Mouse (Mus musculus): Measurements from ENCODE around the gene Nr1d1.

Gene Nr1d1

GRCm38 (mm10) chr11:98774582-98775347 lies at the start of gene Nr1d1:
TSS of gene Nr1d1 (minus strand) at chr11:98775333.
- CTCF ChIA-PET: interaction anchor here (0.5 to 3.8 kb wide), 17 partner anchors 8 to 185 kb away, joined by 3 to 66 read pairs (median 5); no protein-coding TSS in a partner anchor
- POLR2A ChIA-PET: interaction anchor here in 3 of 4 experiments (0.8 to 7.4 kb wide), 51 partner anchors 8 to 455 kb away, joined by 3 to 76 read pairs (median 7); partner anchors contain the start of genes Ormdl3 (in 3 of the 3), Msl1 (in 2 of the 3), Psmd3 (in 2 of the 3) and Thra (in 2 of the 3)

DNA sequence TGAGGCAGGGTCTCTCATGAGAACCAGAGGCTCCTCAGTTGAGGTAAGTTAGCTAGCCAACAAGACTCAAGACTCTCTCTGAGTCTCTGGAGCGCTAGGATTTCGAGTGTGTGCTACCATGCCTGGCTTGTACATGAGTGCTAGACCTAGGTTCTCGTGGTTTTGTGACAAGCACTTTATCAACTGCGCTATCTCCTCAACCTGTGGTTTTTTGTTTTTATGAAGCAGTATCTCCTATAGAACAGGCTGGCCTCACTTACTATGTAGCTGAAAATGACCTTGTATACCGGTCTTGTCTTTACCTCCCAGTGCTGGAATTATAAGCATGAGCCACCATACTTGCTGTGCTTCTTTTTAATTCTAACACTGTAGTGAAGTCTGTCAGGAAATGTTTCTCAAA lies 45.8 kb upstream of the Nr1d1 start:
- POLR2A ChIA-PET: interaction anchor here in 2 of 4 experiments (1.2 to 2.6 kb wide), 6 partner anchors 8 to 25 kb away, joined by 4 to 9 read pairs (median 4); partner anchors contain the start of gene Msl1 (in 1 of the 2)
- CTCF ChIA-PET: interaction anchor here in 1 of 4 experiments (1.2 kb wide), 1 partner anchor 9 kb away, joined by 6 read pairs; no protein-coding TSS in a partner anchor

GRCm38 (mm10) chr11:98816706-98817239 lies 41.6 kb upstream of the Nr1d1 start:
- ChIA-PET POLR2A (interaction anchor here in 1 of 4 experiments (1.3 to 1.5 kb wide), 2 partner anchors 30 to 49 kb away, joined by 3 read pairs; no protein-coding TSS in a partner anchor), CTCF (interaction anchor here in 2 of 4 experiments (0.6 to 0.8 kb wide), 2 partner anchors 13 to 106 kb away, joined by 5 to 7 read pairs; no protein-coding TSS in a partner anchor)

DNA sequence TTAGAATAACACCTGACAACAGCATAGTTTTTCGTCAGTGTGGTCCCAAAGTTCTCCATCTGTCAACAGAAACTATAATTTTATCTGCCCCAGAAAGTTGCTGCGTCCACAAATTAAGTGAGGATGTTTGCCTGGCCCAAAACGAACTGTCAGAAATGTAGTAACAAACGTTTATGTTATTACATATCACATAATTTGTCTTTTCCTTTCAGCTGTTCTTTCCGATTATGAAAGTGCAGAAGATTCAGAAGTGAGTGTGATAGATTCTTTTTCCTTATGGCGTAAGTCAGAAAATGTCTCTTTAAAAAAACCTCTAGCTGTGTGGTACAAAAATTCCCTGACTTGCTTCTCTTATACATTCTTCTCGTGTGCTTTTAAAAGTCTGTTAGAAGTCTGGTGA lies 35.6 kb upstream of the Nr1d1 start:
- ChIA-PET POLR2A (interaction anchor here in 3 of 4 experiments (0.6 to 4.1 kb wide), 26 partner anchors 9 to 1510 kb away, joined by 3 to 82 read pairs (median 7); partner anchors contain the start of genes Msl1 (in 2 of the 3), Nr1d1 (in 1 of the 3) and Thra (in 1 of the 3)), CTCF (interaction anchor here in 2 of 4 experiments (1.0 to 2.2 kb wide), 5 partner anchors 19 to 69 kb away, joined by 3 to 14 read pairs (median 6); no protein-coding TSS in a partner anchor)

DNA sequence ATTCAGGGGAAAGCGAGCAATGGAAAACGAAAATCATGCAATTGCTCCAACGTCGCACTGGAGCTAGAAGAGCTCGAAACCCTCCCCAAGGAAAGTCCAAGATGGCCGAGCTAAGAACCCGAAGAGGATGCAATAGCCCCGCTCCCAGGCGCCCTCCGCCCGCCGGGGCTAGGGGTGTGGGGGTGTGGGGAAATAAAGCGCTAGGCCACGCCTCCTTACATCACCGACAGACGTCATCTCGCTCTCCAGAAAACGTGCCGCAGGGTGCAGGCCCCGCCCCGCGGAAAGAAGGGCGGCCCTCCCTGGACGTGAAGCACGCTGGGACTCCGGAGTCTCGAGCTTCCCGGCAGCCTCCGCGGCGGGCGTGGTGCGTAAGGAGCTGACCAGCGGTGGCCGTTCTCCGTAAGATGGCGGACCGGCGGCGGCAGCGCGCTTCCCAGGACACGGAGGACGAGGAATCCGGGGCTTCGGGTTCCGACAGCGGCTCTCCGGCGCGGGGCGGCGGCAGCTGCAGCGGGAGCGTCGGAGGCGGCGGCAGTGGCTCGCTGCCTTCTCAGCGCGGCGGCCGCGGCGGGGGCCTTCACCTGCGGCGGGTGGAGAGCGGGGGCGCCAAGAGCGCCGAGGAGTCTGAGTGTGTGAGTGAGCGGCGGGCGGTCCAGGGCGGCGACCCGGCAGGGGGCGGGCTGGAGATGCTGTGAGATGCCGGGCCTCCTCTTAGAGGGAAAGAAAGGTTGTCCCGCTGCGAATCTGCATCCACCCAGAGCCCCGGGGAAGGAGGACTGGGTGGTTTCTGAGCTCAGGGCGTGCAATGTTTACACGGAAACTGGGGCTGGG lies 34.5 kb upstream of the Nr1d1 start:
- ChIA-PET CTCF (interaction anchor here (0.6 to 2.2 kb wide), 16 partner anchors 12 to 129 kb away, joined by 3 to 14 read pairs (median 4); partner anchors contain the start of gene Msl1 (in 1 of the 4)), POLR2A (interaction anchor here (0.6 to 4.1 kb wide), 77 partner anchors 8 to 1511 kb away, joined by 3 to 82 read pairs (median 4); partner anchors contain the start of genes Msl1 (in 4 of the 4), Nr1d1 (in 2 of the 4), Top2a (in 2 of the 4) and Cdc6 (in 1 of the 4))

DNA sequence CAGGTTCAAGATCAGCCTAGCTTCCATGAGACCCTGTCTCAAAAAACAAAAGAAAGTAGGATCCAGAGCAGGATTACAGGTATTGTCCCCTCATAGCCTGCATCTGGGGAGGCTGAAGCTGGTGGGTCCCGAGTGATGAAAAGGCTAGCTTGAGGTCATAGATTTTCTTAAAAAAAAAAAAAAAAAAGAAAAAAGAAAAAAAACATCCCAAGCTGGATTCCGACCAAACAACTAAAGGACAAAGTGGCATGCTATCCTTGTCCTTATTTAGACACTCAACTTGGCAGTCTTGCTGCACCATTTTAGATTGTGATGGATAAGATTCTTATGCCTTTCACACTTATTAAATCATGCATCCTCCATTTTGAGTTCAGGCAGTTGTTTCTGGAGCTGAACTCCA lies 33.3 kb upstream of the Nr1d1 start:
- POLR2A ChIA-PET: interaction anchor here (0.6 to 4.1 kb wide), 30 partner anchors 11 to 495 kb away, joined by 3 to 82 read pairs (median 5); partner anchors contain the start of genes Msl1 (in 3 of the 4), Top2a (in 2 of the 4), Cdc6 (in 1 of the 4) and Nr1d1 (in 1 of the 4)
- CTCF ChIA-PET: interaction anchor here in 3 of 4 experiments (0.6 to 2.2 kb wide), 6 partner anchors 12 to 163 kb away, joined by 3 to 14 read pairs (median 6); no protein-coding TSS in a partner anchor

DNA sequence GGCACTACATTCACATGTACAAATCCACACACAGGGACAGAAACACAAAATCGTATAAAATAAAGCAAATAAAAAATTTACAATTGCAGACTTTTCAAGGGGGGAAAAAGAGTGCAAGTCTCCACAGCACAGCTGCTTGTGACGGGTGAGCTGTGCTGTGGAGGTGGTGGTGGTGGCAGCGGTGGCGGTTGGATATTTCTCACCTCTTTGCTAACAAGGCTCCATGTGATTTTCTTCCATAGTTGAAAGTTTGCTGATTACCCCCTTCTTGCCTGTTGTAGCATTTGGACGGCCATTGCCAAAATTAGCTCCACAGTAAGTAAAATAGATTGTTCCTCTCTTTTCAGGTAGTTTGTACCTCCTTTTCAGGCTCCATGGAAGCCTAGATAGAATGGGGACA lies 29.5 kb upstream of the Nr1d1 start, which contains the start of gene Casc3:
Gene Casc3, plus strand, starts transcription at position 301 of the 400 bp plus-strand sequence.
- CTCF ChIA-PET: interaction anchor here in 1 of 4 experiments (1.6 kb wide), 1 partner anchor 16 kb away, joined by 5 read pairs; no protein-coding TSS in a partner anchor
- POLR2A ChIA-PET: interaction anchor here (0.5 to 2.4 kb wide), 10 partner anchors 8 to 683 kb away, joined by 3 to 18 read pairs (median 3); partner anchors contain the start of gene Msl1 (in 2 of the 4)

- CTCF ChIA-PET: interaction anchor here in 2 of 4 experiments (0.5 to 1.9 kb wide), 4 partner anchors 10 to 318 kb away, joined by 3 to 7 read pairs (median 6); no protein-coding TSS in a partner anchor
- POLR2A ChIA-PET: interaction anchor here in 3 of 4 experiments (0.6 to 6.3 kb wide), 10 partner anchors 10 to 96 kb away, joined by 3 to 82 read pairs (median 4); partner anchors contain the start of gene Nr1d1 (in 1 of the 3)
Measured at GRCm38 (mm10) chr11:98797909-98798308, 22.8 kb upstream of the Nr1d1 start.

DNA sequence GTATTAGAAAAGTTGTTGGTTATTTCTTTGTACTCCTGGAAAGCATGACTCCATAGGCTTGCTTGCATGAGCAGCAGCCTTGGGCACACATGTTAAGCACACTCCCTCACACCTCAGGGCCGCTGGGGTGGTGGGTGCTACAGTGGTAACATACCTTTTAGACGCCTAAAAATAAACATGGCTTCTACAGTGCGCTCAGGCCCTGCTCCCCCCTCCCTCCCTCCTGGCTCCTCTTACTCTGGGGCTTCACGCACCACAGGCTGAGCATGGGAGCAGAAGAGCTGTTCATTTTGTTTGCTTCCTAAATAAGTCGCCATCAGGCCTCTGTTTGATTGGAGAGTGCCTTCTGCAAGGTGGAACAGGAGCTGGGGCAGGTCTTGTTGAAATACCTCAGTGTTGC lies 22.2 kb upstream of the Nr1d1 start:
- CTCF ChIA-PET: interaction anchor here in 3 of 4 experiments (0.5 to 2.6 kb wide), 9 partner anchors 10 to 318 kb away, joined by 3 to 21 read pairs (median 7); no protein-coding TSS in a partner anchor

GRCm38 (mm10) chr11:98796515-98797216 lies 21.5 kb upstream of the Nr1d1 start:
- ChIA-PET POLR2A (interaction anchor here (0.5 to 6.3 kb wide), 31 partner anchors 8 to 349 kb away, joined by 3 to 82 read pairs (median 4); partner anchors contain the start of genes Casc3 (in 2 of the 4), Nr1d1 (in 2 of the 4), Psmd3 (in 2 of the 4) and Thra (in 1 of the 4)), CTCF (interaction anchor here (0.5 to 2.6 kb wide), 17 partner anchors 10 to 497 kb away, joined by 3 to 21 read pairs (median 4); no protein-coding TSS in a partner anchor)

More for the DNA sequence above, 22.2 kb upstream of the Nr1d1 start:
- POLR2A ChIA-PET: interaction anchor here (0.6 to 6.3 kb wide), 19 partner anchors 10 to 169 kb away, joined by 3 to 82 read pairs (median 9); partner anchors contain the start of genes Nr1d1 (in 2 of the 4), Psmd3 (in 2 of the 4) and Thra (in 1 of the 4)

- CTCF ChIA-PET: interaction anchor here (0.5 to 2.6 kb wide), 18 partner anchors 9 to 176 kb away, joined by 3 to 21 read pairs (median 4); partner anchors contain the start of gene Psmd3 (in 1 of the 4)
- POLR2A ChIA-PET: interaction anchor here (0.5 to 6.3 kb wide), 41 partner anchors 8 to 1524 kb away, joined by 3 to 82 read pairs (median 4); partner anchors contain the start of genes Casc3 (in 2 of the 4), Nr1d1 (in 2 of the 4), Psmd3 (in 2 of the 4) and Thra (in 1 of the 4)
Measured at GRCm38 (mm10) chr11:98795714-98796514, 20.8 kb upstream of the Nr1d1 start.

GRCm38 (mm10) chr11:98795015-98795713 lies 20.0 kb upstream of the Nr1d1 start, which contains the start of gene Msl1:
TSS of gene Msl1 (plus strand) at chr11:98795516.
- CTCF ChIA-PET: interaction anchor here in 2 of 4 experiments (0.6 to 2.6 kb wide), 9 partner anchors 8 to 177 kb away, joined by 3 to 21 read pairs (median 4); partner anchors contain the start of gene Psmd3 (in 1 of the 2)
- POLR2A ChIA-PET: interaction anchor here (0.5 to 6.3 kb wide), 29 partner anchors 8 to 1525 kb away, joined by 3 to 82 read pairs (median 6); partner anchors contain the start of genes Nr1d1 (in 2 of the 4), Casc3 (in 1 of the 4) and Thra (in 1 of the 4)

GRCm38 (mm10) chr11:98794469-98795014 lies 19.4 kb upstream of the Nr1d1 start:
- ChIA-PET CTCF (interaction anchor here in 1 of 4 experiments (0.8 to 2.5 kb wide), 3 partner anchors 15 to 83 kb away, joined by 3 to 11 read pairs (median 3); no protein-coding TSS in a partner anchor), POLR2A (interaction anchor here in 2 of 4 experiments (0.8 to 6.3 kb wide), 9 partner anchors 8 to 72 kb away, joined by 3 to 82 read pairs (median 11); partner anchors contain the start of genes Casc3 (in 1 of the 2) and Thra (in 1 of the 2))

Data from embryonic stem cell, embryonic (primary cell).